Mouse (Mus musculus): ENCODE results near the gene Pced1b.

Gene Pced1b

DNA sequence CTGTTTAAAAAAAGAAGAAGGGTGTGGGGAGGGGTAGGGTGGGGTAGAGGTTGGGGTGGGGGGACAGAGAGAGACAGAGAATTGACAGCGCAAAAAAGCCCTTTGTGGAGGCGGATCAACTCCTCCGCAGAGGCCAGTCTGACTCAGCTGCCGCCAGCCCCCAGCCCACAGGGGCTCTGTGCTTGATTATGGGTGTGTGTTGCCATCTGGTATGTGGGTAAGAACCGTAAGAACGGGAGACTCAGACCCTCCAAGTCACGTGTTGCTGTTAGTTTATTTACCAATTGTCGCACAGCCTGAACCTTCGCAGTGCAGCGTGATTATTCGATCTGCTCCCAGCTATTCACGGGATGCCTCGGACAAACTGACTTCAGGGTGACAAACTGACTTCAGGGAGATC is 41.8 kb downstream of the Pced1b start:
- DNase-seq, result no peak

DNA sequence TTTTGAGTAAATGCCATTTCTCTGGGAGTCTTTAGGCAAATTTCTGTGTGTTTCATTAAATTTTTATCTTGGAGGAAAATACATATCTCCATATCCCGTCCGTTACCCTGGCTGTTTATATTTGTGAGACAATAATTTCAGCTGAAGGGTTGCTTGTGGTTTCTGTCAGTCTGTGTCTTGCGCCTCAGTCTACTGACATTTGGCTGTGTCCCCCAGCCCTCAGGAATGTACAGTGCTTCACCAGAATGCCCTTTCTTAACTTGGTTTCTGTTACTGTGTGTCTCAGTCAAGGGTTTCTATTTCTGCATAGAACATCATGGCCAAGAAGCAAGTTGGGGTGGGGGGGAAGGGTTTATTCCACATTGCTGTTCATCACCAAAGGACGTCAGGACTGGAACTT is 42.3 kb downstream of the Pced1b start:
- DNase-seq, result no peak

DNA sequence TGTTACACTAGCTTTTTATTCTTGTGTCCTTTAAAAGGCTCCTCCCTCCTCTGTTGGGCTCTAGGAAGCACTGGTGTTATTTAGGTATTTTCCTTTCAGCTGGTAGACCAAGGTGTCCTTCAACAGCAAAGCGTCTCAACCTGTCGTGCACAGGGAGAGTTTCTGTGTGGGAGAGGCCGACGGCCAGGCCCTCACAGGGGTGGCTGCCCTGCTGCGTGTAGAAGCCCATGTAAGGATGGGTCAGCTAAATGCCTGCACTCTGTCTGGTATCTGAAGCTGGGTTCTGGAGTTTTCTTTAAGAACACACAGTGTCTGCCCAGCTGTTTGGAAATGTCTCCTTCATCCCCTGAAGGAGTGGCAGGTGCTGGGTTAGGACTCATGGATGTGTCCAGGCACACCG is 43.4 kb downstream of the Pced1b start:
- DNase-seq, result no peak

DNA sequence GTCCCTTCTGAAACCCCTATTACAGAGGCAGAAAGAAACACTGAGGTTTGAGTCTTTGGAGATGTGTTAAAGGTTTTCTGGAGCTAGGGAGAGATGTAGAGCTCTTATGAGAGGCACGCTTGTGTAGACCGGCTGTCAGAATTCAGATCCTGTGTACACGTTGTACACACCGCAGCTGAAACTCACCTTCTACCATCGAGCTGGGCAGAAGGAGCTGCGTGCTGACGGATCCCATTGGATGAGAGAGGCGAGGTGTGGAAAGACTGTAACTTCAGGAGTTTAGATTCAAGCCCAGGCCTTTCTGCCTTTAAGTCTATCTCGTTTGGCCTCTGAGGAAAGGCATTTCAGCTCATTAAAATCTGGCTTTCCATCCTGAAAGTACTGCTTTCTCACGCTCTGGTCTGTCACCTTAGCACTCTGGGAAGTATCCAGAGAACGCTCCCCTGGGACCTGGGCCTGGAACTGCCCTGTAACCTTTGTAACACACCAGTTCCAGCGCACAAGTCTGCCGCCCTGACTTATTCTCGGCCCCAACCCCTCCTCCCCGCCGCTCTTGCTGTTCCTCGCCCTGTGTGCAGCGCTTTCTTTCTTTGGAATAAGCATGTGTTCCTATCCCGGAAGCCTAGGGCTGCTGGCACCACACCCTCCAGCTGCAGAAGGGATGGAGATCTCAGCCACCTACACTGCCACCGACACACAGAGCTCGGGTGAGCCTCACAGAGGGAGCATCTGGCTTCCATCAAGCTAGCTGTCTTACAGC is 44.6 kb downstream of the Pced1b start:
- no peak for DNase-seq

DNA sequence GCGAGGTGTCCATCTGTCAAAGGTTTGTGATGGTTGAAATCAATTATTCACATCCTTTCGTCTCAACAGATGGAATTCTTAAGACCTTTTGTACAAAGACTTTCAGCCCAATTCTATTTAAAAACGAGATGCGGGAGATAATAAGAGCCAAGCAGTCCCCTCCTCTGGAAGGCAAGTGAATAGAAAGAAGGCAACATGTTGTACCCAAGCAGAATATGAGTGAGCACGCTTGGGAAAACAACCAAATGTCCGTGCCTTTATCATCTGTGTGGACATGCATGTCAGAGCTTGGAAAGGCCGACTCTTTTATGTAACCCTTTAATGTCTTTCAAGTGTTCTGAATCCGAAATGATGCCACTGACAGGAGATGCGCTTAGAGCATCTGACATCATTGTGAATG is 61.0 kb downstream of the Pced1b start:
- DNase-seq, result no peak

DNA sequence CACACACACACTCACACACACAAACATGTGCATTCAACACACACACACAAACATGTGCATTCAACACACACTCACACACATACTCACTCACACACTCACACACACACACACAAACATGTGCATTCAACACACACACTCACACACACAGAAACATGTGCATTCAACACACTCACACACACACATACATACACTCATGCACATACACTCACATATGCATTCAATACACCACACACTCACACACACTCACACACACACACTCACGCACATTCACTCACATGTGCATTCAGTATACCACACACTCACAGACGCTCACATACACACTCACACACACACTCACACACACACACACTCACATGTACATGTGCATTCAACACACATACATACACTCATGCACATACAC is 62.6 kb downstream of the Pced1b start:
- DNase-seq, result no peak

DNA sequence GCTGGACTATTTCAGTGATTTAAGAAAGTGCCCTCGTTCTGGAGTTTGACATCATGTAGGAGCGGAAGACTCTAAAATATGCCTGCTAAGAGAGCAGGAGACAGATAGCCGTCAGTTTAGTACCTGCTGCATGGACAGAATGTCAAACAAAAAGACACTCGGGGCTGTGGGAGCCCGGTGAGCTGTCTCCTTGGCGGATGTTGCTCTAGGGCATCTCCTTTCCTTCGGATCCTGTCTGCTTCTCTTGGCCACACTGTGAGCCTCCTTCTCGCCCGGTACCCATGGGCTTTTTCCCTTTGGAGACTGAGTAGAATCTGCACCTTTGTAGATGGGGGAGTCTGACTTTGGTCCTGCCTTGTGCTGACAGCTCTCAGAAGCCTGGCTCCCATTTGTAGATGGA is 63.3 kb downstream of the Pced1b start:
- no peak for DNase-seq

DNA sequence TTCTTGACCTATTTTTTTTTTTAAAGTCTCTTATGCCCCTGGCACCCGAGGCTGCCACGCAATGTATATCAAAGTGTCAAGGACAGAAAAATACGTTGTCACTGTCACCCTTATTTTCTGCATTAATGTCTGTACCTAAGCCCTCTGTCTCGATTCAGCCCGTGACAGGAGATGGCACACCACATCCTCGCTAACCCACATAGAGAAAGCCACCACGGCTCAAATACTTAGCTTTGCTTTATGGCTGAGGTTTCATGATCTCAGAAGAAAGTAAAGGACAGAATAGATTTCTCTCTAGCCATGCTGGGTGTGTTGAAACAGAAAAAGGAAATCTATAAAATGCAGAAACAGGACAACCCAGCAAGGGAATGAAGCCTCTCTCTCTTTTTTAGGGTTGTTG is 64.3 kb downstream of the Pced1b start:
- no peak for DNase-seq

DNA sequence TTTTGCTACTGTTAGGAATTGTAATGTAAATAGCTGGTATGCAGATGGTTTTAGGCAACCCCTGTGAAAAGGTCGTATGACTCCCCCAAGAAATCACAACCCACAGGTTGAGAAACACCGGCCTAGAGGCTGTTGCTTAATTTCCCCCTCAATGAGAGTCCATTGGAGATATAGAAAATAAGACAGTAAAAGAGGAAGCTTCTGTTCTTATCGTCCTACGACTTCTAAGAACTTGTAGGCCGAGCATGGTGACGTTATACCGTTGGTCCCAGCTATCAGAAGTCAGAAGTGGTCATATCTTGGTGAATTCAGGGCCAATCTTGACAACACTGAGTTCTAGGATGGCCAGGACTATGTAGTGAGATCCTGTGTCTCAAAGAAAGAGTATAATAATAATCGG is 65.0 kb downstream of the Pced1b start:
- no peak for DNase-seq

DNA sequence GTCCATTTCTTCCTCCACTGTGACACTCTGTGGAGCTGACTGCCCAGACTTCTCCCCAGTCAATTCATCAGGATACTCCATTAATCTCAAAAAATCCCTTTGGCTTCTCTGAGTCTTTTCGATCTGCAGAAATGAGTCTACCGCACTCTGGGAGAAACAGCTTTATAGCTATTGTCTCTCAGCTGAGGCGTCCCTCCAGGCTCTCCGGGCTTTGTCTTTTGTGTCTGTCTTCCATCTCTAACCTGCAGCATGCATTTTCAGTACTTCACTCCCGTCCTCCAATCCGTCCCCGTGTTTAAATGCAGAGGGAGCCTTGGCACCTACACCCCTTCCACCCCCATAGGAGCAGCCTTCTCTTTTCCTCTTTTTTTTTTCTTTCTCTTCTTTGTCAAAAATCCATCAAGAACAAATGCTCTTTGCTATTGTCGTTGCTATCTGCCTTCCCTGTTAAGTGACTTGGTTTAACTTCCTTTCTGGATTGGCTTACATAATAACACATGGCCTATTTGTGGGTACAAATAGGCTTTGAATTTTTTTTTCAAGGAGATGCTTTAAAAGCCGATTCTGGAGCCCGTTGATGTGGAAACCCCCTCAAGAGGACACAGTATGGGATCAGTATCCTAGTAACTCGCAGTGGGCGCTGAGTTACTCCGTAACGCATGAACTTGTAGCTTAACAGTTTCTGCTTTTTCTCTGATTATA is 68.0 kb downstream of the Pced1b start:
- DNase-seq, result no peak

DNA sequence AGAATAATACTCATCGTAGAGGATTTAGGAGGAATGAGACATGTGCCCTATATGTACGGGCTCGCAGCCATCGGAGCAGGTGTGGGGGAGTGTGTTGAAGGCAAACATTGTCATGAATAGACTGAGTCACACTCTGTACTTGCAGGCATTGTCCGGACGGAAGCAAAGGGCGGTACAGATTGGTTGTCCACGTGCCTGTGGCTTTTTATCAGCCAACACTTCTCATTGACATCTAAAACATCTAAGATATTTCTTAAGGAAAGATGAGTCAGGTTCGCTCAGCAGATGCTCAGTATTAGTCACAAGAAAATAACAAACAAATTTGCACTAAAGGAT is 68.5 kb downstream of the Pced1b start:
- no peak for DNase-seq

DNA sequence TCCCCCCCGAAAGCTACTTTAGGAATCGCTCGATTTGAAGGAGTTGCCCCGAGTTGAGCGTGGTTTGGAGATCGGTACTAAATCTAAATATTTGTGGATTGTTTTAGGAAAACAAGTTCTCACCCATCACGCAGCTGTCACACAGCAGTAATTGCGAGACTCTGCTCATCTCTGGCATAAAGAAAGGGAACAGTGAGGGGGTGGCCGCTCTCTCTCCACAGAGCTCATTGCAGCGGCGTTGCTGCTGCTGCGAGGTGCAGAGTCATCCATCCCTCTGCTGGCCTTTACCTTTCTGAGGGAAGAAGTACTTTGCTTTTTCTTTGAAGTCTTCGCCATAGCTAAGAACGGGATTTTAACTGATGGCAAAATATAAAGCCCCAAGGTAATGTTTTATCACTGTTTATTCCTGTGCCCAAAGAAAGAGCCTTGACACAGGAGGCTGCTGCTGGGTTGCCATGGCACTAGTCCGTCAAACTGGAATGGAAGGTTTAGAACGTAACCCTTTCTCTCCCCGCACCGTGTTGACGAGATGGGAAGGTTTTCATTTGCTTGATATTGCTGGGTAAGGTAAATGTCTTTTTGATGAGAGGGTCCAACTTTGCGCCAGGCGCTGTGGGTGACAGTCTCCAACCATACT is 71.6 kb downstream of the Pced1b start:
- no peak for DNase-seq

DNA sequence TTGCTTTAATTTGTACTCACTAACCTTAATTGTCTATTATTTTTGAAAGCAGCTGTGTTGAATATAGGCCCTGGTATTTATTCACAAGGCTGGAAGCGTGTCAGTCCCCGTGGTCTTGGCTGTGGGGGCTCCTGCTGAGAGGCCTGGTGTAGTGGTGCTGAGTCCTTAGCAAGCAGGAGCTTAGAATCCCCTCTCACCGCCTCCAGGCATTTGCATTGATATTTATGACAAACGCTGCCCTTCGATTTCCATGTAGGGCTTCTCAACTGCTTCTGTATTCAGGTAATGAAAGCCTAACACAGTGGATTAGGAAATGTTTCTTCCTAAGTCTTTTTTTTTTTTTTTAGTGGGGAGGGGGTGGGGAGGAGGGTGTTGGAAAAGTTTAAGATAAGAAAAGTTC is 75.9 kb downstream of the Pced1b start:
- DNase-seq, result no peak

DNA sequence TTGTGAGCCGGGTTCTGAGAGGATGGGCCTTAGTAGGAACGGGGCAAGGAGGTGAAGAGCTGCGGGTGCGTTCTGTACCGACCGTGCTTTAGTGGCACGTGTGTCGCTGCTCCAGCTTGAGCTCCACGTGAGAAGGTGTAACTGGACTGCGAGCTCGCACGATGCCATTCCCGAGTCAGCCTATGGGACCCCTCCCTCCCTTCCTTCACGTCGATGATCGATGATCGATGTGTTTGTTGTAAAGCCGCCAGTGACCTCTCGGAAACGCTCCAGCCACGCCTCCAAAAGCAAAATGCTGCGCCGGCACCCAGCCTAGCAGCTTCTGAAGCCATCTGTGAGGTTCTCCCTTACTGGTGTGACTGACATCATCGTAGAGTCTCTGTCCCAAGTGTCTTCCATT is 76.6 kb downstream of the Pced1b start:
- DNase-seq, result no peak

DNA sequence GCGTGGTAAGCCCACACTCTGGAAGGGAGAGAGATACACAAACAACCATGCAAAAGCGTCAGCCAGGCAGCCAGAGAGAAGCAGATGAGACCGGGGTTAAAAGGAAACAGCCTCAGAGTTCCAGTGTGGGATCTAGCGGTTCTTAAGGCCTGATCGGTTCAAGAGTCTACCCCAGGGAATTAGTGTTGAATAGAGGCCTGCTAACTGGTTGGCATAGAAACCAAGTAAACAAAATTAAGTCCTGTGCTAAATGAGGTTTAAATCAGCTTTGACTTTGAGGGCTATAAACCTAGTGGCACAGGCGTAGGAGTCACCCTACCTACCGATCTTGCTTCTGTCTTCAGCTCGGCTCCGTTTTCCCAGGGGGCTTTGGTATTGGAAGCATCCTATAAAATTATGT is 77.4 kb downstream of the Pced1b start:
- no peak for DNase-seq

DNA sequence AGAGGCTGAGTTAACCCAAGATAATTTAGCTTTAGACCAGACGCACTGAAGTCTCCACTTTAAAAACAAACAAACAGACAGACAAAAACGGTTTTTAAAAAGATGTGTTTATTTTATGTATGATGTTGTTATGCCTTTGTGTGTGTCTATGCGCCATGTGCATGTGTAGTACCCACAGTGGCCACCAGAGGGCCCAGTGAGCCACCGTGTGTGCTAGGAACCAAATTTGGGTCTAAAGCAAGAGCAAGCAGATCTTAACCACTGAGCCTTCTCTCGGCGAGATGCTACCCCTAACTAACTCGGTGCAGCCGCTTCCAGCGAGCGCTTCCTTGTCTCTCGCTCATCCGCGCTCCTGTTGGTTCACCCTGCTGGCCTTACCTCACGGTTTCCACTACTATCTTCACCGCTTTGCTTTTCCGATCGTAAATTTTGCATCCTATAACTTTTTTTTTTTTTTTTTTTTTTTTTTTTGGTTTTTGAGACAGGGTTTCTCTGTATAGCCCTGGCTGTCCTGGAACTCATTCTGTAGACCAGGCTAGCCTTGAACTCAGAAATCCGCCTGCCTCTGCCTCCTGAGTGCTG is 80.7 kb downstream of the Pced1b start:
- DNase-seq, result peak; percentile 79

DNA sequence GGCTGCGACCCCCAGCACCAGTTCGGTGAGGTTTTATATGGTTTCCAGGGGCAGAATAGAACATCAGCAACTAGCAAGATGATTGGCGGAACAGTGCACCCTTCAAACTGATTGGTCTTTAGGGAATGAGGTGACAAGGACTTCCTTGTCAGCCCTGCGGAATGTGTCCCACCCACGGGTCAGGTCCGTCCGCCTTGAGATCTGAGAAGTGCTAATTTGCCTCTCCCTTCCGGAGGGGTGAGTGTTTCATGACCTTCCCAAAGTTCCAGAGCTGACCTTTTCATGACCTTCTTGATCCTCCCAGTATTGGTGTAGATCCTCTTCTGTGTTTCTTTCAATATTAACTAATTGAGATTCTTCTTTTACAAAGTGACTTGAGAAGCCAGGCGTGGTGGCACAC is 85.7 kb downstream of the Pced1b start:
- no peak for DNase-seq

DNA sequence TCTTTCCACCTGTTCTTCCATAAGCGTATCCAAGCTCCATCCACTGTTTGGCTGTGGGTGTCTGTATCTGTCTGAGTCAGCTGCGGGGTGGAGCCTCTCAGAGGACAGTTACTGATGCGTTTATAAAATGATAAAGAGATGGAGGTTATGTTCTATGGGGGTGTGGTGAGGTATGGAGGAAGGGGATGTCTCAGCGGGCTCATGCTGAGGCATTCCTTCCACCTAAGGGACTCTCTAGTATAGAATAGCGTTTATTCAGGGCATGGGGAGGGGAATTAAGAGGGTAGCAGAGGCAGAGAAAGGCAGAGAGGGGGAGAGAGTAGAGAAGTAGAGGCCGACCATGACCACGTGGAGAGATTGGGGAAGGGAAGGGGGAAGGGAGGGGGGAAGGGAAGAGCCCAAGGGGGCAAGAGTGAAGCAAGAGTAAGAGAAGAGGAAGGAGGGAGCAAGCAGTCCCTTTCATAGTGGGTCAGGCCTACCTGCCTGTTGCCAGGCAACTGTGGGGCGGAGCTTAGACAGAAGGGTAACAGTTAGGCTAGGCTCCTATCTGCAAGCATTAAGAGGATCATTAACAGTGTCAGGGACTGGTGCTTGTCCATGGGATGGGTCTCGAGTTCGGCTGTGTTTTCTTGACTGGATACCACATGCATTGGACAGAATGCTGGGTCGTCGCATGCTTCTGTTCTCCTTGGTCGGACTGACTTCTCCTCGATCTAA is 90.9 kb downstream of the Pced1b start:
- DNase-seq, result no peak

DNA sequence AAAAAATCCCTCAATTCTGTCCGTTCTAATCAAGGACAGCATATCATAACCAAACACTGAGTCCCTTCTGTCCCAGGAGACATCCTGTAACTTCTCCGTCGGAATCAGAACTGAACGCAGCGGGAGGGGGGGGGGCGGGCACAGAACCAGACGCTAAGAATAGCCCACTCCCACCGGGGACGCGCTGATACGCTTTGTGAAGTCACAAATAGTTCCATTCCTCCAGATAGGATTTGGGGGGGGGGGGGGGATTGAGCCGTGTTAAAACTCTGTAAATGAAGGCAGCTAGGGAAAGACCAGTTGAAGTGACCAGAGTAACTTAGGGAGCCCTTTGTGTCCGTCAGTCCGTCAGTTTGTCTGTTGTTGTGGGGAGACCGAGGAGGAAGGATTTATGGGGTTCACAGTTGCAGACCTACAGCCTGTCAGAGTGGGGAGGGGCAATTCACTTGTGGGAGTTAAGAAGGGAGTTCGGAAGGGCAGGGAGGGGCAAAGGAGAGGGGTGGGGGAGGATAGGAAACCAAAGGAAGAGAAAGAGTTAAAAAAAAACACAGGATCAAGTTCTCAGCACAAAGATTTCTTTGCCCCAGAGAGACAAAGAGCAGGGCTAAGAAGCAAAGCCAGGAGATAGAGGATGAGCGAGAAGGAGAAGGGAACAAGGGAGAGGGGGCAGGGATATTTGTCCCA is 91.6 kb downstream of the Pced1b start:
- no peak for DNase-seq

DNA sequence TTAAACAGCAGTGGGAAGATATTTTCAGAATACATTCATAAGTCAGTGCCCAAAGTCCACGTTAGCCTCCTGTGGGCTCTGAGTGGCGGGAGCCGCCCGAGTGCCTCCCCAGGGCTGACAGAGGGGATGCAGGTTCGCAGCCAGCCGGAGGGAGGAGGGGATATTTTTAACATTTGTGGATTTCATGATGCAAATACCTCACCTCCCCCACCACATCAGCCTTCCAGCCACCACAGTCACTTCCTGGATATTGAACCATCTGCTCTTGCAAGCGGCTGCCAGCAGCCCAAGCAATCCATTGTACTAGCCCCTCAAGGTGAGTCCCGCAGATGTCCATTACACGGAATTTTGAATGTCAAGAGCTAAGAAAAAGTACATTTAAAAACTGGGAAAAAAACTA is 95.4 kb downstream of the Pced1b start:
- peak; percentile 29 for DNase-seq

DNA sequence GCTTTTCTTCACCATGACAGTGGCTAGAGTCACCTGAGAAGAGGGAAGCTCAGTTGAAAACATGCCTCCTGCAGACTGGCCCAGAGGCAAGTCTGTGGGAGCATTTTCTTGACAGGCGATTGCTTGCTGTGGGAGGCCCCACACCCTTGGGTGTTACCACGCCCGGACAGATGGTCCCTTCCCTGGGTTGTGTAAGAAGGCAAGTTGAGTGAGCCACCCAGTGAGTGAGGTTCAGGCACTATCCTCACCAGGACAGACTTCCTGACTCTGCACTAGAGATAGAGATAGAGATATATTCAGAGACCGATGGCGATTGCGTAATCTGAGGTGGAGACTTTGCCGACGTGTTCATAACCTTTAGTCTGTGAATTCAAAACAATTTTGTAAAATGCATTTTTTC is 96.0 kb downstream of the Pced1b start:
- peak; percentile 21 for DNase-seq

DNA sequence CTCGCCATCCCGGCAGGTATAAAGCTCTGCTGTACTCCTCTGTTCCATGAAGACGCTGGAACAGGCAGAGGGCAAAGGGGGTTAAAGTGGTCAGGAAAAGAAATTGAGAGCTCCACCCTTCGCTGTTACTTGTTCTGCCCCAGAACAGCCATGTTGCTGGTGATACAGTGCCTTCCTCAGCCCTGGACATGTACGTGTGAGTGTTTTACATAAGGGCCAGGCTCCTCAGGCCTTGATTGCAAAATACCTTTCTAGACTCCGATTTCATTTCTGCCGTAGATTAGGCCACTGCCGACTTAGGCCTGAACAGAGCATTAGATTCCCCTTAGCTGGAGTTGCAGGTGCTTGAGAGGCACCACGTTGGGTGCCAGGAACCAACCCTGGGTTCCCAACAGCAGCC is 97.0 kb downstream of the Pced1b start:
- DNase-seq, result no peak

DNA sequence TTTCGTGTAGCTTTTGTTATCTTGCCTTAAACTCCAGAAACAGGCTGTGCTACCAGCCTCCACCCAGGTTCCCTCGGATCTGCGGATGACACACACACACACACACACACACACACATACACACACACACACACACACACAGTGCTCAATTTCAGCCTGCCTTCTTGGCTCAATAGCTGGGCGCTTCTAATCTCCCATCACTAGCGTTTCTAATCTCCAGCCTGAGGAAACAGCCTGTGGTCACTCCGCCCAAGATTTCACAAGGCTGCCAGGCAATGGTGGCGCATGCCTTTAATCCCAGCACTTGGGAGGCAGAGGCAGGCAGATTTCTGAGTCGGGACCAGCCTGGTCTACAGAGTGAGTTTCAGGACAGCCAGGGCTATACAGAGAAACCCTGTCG is 98.2 kb downstream of the Pced1b start:
- no peak for DNase-seq

Data from thymus, postnatal 4 days (tissue).